Mouse (Mus musculus): Measurements from ENCODE around the gene Zfp462.
"Not testable (repeated sequence)": the region's sequence is repeated elsewhere in the genome, so short reads cannot be mapped to it uniquely, and the experiment has no call there.

Zfp462 gene

DNA sequence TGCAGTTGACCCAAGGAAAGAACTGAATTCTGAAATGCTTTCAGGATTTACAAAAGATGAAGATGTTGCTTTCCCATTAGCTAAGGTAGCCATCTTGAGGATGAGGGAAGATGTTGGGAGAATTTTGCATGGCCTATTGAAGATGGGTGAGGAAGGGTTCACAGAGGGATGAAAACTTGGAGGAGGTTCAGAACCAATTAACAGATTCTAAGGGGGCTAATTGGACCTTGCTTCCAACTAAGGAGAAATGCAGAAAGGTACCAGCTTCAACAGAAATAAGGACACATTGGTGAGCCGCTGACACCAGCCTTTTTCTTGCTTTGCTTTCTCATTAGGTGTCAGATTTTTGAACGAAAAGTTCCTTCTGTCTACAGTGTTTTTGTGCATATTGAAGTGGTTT is 6.0 kb downstream of the Zfp462 start:
- no peak for DNase-seq (ENCODE audit: low read depth)

DNA sequence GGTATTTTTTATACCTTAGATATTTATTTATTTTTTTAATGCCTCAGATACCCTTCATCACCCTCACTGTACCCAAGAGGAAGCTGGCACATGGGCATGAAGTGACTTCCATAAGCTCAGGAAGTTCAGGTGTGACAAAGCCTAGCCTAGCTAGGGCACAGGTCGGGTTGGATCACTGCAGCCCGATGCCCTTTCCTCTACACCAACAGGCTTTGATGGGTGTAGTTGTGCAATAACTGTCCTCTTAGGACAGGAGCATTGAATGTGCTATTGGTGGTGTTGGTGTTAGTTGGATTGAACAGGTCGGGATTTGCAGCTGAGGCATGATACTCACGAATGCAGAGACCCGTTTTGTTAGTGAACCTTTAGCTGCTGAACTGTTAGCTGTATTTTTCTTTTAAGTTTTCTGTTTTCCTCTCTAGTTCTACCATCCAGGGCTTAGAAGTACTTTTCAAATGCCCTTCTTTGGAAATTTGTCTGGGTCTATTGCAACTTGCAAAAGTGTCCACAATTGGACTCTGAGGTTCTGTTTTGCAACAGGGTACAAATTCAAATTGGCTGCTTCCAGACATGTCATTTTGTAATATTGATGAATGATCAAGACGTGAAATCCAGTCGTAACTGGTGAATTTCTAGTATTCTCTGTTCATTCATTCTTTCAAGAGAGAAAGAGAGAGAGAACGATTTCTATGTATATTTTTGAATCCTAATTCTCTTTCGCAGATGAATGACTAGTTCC is 9.0 kb downstream of the Zfp462 start:
- DNase-seq (ENCODE audit: low read depth) = no peak

DNA sequence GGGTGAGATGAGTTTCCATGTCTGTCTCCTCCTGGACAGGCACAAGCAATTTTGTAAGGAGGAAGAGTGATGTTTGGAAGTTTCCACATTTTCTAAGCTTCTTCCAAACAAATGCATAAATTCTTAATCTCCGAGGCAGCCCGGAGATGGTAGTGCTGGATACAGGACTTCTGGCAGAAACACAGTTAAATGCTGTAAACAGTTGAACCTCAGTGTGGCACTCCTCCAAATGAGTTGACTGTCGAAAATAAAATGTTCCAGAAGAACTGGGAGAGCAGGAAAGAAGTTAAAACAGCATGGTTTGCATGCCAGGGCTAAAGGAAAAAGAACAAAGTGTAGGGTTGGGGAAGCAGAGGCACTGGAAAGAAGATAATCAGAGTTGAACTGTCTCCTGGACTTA is 9.6 kb downstream of the Zfp462 start:
- DNase-seq (ENCODE audit: low read depth) = no peak

DNA sequence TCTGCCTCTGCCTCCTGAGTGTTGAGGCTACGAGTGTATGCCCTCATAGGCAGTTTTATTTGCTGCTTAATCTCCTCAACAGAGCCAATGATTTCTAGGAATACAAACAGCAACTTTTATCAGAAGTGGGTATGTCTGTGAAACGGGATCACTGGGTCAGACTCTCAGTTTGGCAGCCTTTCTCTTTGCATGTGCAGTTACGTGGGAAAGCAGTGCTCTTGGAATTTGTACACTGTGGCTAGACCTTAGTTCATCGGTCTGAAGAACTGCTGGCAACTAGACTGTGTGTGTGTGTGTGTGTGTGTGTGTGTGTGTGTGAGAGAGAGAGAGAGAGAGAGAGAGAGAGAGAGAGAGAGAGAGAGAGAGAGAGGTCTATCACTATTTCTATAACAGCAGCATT is 15.9 kb downstream of the Zfp462 start:
- DNase-seq (ENCODE audit: low read depth) = no peak

DNA sequence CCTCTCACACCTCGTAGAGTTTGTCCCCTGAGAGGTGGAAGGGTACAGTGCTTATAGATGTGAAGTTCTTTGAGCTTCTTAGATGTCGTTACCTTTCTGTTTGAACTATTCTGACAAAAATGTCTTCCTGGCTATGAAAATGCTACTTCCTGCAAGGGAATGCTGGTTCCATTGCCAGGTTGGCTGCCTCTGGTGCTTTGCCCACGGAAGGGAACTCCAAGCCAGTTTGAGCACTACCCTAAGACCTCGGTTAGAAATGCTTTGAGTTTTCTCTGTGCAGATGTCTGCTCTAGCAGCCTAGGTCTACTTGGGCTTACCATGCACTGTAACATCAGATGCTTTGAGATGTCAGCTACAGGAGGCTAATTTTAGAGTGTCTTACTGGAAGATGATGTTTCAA is 17.3 kb downstream of the Zfp462 start:
- no peak for DNase-seq (ENCODE audit: low read depth)

DNA sequence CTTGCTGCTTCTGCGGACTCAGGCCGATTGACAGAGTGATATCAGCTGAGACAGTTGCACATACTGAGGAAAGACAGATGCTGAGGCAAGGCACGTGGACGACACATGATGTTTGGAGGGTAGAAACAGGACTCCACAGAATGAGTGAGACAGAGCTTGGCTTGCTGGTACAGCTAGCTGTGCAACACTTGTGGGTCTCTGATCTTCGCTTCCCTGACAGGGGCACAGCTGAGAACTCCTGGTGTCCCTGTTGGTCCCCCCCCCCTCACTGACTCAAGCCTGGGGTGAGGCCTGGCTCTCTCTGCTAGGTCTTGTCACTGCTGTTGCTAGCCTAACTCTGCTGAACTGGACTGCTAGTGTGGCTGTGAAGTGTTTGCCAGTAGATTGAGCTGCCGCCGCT is 18.7 kb downstream of the Zfp462 start:
- DNase-seq (ENCODE audit: low read depth) = no peak

DNA sequence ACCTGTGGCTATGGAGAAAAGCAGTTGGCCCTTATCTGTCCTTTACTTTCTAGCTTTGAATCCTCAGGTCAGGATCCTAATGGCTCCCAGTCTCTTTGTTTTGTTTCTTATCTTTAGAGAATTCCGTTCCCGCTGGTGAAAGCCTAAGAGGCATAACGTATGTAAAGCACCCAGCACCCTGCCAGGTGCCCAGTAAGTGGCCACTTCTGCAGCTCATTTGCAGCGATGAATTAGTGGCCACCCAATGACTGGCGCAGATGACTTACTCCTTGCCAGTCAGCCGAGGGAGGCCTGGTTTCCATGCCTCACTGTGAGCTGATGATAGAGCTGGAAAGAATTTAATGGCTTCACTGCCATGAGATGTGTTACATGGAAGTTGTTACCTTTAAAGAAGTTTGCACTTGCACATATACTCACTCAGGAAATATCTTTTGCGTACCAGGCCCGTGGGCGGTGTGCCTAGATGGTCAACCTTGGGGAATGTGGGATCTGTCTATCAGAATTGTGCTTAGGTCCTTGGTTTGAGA is 20.4 kb downstream of the Zfp462 start:
- no peak for DNase-seq (ENCODE audit: low read depth)

DNA sequence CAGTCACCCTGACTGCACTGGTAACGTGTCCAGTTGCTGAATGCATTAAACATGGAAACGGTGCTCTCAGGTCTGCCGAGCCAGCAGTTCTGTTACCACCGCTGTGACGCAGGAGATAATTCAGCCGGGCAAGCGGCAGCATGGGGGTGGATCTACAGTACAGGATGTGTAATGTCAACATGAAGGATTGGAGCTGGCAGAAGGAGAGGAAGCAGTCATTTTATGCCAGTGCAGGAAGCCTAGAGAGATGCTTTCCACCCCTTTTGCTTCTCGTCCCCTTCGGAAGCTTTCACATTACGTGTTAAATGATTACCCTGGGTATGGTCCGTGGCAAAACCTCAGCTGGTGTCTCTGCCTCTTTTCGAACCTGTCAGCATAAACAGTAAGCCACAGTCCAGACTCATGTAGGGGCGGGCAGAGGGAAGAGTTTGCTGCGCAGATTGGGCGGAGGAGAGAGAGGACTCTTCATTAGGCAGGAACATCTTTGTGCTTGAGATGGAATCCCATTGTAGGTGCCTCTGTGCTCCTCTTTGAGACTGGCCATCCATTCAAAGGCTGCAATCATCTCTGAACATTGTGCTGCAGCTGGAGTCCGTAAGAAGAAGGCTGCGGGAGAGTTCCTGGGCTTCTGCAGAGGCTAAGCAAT is 21.4 kb downstream of the Zfp462 start:
- DNase-seq (ENCODE audit: low read depth) = no peak

DNA sequence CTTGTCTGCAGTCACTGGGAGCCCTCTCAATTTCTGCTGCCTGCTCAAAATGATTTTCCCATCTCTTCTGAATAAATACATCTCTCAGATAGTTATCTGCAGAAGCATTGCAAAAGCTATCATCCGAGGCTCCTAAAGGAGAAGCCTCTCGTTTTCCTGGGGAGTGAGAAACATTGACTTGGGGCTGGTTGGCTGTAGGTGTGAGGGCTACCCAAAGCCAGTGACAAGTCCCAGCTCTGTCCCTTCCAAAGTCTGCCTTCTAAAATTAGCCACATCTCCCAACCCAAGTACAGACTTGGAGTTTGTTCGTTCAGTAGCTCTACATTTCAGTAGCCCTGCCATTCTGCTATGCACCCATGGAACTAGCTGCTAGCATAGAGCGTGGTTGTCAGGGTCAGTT is 22.3 kb downstream of the Zfp462 start:
- DNase-seq (ENCODE audit: low read depth) = no peak

DNA sequence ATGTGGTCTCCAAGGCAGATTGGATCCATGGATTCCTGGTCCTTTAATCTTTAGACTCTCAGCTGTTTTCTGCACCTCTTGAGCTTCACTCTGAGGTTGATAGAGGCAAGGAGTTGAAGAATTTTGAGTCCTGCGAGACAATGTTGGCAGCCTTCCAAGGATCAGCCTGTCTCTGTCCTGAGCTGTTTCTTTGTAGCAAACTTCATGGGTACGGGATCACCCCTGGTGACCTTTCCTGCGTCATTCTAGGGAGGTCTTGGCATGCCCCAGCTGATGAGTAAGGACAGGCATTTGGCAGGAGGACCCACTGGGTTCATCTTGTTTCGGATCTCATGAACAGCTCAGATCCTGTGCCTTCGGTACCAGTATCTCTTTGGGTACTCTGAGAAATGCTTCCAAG is 22.9 kb downstream of the Zfp462 start:
- no peak for DNase-seq (ENCODE audit: low read depth)

DNA sequence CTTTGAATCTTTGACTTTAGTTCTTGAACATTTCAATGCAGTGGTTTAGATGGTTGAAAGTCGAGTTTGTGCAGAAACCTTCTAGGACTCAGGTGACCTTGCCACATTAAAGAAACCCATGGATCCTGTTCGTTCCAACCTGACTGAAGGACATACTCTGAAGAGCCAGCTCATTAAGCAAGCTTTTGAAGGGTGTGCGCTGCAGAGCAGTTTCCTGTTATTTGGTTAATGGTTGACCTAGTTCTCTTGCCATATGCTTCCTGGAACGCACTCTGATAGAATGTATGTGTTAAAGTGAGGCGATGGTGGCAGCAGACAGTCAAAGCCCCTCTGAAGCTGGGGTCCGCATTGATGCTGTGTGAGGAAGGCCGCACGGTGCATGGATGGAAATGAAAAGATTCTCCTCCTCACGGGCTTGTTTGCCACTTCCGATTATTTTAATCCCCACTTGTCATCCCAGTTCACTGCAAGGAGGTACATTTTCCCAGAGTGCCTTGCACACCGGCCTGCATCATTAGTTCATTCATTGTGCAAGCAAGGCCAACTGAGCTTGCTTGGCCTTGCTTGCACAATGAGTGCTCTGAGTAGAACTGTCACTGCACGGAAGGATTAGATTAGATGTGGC is 24.9 kb downstream of the Zfp462 start:
- no peak for DNase-seq (ENCODE audit: low read depth)

DNA sequence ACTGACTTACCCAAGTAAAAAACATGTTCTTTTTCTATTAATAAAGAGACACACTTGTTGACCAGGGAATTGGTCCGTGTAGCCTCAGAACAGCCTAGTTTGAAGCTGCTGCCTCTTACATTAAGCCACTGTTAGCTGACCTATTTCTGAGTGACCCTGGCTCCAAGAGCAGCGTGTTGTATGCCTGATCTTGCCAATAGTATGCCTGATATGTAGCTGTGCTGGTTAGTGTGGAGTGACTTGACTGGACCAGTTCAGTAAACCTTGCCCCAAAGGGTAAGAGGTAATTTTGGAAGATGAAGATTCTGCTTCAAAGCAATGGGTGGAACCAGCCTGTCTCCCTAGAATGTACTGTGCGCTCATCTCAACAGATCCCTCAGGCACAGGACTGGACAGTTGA is 26.5 kb downstream of the Zfp462 start:
- no peak for DNase-seq (ENCODE audit: low read depth)

DNA sequence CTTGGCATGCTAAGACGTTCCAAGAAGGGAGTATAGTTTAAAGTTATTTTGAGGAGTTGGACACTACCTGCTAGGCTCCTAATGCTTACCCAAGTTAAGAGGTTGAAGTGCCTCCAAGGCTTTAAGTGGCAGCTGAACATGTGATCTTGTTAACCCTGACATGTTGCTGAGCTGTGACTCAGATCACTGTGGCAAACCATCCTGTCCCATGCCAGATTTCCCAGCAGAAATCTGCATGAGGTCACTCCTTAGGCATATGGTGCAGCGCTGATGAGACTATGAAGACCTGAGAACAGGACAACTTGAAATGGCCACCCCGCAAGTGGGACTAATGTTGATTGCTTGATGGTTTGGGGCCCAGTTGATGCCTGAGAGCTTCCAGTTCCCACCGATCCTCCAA is 27.2 kb downstream of the Zfp462 start:
- no peak for DNase-seq (ENCODE audit: low read depth)

DNA sequence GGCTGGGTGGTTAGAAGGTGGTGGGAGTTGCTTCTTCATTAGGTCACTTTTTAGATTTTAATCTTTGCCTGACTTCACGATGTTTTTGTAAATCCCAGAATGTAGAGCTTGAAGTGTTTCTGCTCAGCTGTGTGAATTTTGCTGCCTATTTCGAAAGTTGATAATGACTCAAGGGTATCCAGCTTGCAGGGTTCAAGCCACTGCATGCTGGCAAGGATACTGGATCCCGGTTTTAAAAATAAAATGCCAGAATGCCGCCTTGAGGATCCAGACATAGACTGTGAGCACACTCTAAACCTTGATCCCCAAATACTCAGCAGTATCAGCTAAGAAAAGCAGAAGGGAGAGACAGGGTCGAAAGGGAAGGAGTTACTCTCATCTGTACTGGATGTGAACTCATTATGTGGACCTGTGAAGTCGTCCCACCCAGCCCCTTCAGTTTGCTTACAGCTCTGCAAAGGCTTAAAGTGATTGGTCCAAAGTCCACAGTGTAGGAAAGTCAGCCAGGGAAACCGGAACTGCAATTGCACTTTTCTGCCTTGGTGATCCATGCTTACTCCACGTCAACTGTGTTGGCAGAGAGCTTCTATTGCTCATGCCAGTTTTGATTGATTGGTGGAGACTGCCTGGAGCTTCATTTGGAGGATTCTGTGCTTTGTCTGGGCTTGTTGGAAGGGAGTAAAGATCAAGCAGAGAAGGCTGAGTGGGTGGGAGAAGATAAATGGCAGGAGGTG is 28.1 kb downstream of the Zfp462 start:
- DNase-seq (ENCODE audit: low read depth) = no peak

DNA sequence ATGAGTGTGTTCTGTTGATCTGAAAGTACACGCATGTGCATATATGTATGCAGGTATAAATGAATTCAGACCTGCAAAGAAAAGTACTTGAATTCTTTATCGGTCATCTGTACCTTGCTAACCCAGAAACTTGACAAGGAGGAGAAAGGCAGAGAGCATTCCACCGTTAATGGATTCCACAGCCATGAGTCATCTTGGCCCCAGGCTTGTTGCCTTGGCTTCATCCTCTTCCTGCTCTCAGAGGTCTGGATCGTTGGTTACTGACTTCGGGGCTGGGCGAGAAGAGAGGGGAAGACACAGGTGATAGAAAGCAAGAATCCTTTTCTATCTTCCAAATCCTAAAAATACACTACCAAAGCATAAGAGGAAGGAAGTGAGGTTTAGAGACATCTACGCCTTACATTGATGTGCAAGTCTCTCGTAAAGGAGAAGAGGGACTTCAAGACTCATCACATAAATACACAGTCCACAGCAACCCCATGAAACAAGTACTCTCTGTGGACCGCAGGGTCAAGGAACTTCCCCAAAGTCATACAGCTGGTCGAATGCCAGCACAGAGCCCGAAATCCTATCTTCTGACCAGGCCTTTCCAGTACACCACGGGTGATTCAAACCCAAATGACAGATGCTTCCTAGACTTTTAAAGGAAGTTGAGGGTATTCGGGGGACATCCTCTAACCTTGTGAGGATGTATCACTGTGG is 35.1 kb downstream of the Zfp462 start:
- DNase-seq (ENCODE audit: low read depth) = no peak

DNA sequence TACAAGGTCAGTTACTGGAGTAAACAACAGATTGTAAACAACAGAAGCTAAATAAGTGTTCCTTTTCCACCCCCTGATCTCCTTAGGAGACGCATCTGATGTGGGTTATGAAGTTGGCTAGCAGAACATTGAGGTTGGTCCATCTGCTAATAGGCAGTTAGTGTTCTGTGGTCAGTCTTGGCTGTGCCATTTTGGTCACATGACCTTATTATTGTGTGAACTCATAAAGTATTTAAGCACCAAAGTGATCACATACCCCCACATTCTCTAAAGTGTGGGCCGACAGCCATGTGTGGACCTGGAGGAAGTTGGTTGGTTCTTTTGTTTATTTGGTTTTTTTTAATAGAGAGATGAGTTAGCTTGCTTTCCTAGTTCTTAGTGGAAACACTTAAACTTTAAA is 39.7 kb downstream of the Zfp462 start:
- DNase-seq (ENCODE audit: low read depth) = no peak

DNA sequence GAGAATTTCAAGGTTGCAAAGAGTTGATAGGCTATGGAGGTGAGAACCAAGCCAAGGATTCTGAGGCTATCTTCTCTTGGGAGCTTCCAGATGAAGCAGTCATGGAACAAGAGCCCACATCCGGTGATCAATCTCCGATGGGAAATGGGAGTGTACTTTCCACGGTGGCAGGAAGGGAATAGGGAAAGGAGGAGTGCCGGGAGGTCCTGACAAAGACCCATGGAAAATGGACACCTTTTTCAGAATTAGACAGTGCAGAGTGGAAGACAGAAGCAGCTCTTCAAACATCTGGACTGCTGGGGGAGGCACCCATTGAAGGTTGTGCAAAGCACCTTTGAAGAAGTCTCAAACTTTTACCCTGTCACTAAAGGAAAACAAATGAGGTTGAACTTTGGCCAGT is 41.8 kb downstream of the Zfp462 start:
- DNase-seq (ENCODE audit: low read depth) = no peak

DNA sequence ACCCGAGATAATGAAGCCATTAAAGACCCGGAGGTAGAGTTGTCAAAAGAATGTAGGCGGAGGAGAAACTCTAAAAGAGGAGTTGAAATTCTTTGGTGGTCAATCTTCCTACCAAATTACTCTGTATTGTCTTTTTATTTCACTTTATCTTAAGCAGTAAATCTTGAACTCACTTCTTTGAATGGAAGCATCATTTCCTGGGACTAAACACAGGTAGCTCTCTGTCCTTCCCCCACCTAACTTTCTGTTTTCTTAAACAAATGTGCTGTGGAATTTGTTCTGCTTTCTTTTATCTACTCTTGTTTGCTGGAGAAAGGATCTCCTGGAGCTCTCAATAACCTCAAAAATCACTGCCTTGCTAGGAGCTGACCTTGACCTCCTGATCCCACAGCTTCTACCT is 42.4 kb downstream of the Zfp462 start:
- DNase-seq (ENCODE audit: low read depth) = no peak

DNA sequence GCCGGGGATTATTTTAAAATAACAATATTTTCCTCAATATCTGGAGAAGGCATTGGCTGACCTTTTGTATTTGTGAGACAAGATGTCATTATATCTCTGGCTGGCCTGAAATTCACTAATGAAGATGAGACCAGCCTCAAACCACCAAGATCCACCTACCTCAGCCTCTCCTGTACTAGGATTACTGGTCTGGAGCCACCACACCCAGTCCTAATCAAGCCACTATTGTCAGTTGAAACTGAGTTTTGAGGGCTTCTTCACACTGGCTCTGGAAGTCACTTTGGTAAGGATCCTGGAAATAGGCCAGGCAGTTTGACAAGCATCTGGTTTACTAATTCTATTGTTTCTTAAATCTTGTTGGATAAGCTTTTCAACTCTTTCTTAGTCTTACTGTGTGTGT is 43.1 kb downstream of the Zfp462 start:
- no peak for DNase-seq (ENCODE audit: low read depth)

DNA sequence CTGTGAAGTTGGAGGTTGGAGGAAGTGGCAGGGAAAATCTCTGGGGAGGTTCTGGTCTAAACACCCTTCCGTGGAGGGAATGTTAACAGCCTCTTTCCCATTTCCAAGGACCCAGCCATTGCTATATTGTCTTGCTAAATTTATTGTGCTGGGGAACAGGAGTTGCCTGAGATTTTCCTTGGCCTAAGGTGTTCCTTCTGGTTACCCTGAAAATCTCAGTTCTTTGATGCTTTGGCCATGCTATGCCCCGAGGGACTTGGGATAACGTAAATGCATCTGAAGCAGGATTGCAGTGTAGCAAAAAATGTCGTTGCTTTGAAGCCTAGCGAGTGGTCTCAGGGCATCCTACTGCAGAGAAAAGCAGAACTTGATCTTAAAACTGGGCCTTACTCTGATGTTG is 47.1 kb downstream of the Zfp462 start:
- no peak for DNase-seq (ENCODE audit: low read depth)

DNA sequence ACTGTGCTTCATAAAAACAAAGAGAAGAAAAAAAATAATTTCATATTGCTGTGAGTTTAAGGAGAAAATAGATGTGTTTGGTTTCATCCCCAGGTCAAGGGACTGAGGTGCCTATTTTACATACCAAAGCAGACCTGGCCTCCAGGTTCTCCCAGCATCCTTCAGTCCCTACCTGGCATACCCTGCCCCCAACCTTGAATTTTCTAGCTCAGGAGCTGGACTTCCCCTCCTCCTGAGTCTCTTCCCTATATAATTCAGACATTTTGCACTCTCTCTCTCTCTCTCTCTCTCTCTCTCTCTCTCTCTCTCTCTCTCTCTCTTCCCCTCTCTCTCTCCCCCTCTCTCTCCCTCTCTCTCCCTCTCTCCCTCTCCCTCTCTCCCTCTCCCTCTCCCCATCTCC is 48.2 kb downstream of the Zfp462 start:
- DNase-seq (ENCODE audit: low read depth) = not testable (repeated sequence)

DNA sequence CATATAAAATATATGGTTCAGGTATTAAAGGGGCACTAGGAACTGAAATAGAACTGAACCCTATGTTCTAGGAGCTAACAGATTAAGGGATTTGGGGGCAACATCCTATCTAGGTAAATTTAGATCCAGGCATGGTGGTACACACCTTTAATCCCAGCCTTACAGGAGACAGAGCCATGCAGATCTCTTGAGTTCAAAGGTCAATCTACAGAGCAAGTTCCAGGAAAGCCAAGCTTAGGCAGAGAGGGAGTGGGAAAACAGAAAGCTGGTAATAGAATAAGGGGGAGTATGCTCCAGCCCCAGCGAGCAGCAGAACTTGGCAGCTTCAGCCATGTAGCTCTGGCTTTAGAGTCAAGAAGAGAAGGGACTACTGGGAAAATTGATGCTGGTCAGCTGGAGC is 50.4 kb downstream of the Zfp462 start:
- no peak for DNase-seq (ENCODE audit: low read depth)

Data from naive thymus-derived CD4-positive, alpha-beta T cell, adult 2 months (primary cell).